Mouse (Mus musculus) mouse embryonic stem cell (cell line): ENCODE results near the gene Gm10260.

ENCODE experiments used
- in situ Hi-C, 2 experiments: fragments of 300-500 bp; cut with MboI; formaldehyde crosslinking; loops; 1 replicate in 1 of 2; 3 replicates in 1 of 2; pipeline ENCODE4 v1.14.3; 2019 to 2020; ENCODE audit warnings: low sequenced_read_pairs in 2 of 2, low pct_unique_long_range_greater_than_20kb in 1 of 2, mixed read lengths in 1 of 2; ENCODE audit not compliant: unreplicated experiment in 1 of 2

Gm10260 gene

GRCm38 (mm10) chr13:97725160-97725825 is 35.1 kb downstream of the Gm10260 start:
- in situ Hi-C loops = no loop called here

DNA sequence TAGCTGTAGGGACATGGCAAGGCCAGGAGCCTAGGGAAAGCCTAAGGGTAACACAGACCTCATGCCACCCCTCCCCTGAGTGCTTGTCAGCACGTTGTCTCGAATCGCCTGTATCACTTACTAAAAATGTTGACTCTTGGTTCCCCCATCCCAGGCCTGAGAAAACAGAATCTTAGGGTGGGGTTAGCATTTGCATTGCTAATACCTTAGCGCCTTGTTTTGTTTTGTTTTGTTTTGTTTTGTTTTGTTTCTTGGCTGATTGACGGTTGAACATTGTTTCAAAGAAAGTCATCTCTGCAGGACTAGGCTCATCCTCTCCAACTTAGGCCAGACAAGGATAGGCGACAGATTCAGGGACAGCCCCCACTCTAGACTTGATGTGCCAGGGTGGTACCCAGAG is 35.9 kb downstream of the Gm10260 start:
- in situ Hi-C loops = no loop called here

GRCm38 (mm10) chr13:97712506-97713275 is 47.7 kb downstream of the Gm10260 start:
- in situ Hi-C loops = no loop called here

GRCm38 (mm10) chr13:97711510-97711909 is 48.9 kb downstream of the Gm10260 start:
- in situ Hi-C loops = no loop called here
